Mouse (Mus musculus): Measurements from ENCODE around the gene Cacna1c.

GRCm38 (mm10) chr6:119204915-119205314 is 8.7 kb upstream of the Cacna1c start:
- TF ChIP-seq CTCF (IDR thresholded peaks at IDR 0.05; ENCODE audit: low read depth, low read length) (no peak), POLR2A (IDR thresholded peaks at IDR 0.05; ENCODE audit: insufficient read depth, low read length) (no peak)

All from ES-Bruce4 (cell line).